In genomic region chr2:70410298-70410885, GRCm38 (mm10) we compare ENCODE assay signal across 13 mouse cellular contexts.
DNase-seq lines count a peak whose midpoint lies in the region; TF ChIP-seq lines count a peak whose summit lies in the region.
"Had no signal": no experiment of that assay in that cellular context is flagged by ENCODE, and none has a peak within 500 bp of the region (broad histone marks: within the 10 kb centered on the region; RNA-seq: fewer than 3 reads in every experiment).

No protein-coding gene starts in this region.

- DNase-seq in gastrocnemius, adult 2 months, result peak; percentile 26
- DNase-seq in gastrocnemius, adult 18-20 months (ENCODE audit: low spot score), result no peak
- DNase-seq in layer of hippocampus, postnatal 10 days (ENCODE audit: low spot score in 2 of 2), result peak; percentile 35 to 53
- no peak for DNase-seq in layer of hippocampus, postnatal 25 days (ENCODE audit: extremely low spot score in 1 of 2, low spot score in 1 of 2)
- peak; percentile 4 for DNase-seq in cerebellum, adult 11 months
- peak; percentile 81 to 84 for DNase-seq in cerebellum, postnatal 14 days
- DNase-seq in frontal cortex, postnatal 14 days (ENCODE audit: low spot score in 2 of 2), result no peak
- DNase-seq: liver; lung, embryonic 14.5 days; midbrain, embryonic 14.5 days; thymus, postnatal 4 days had no signal

- TF ChIP-seq CTCF in gastrocnemius, adult 2 months (IDR thresholded peaks at IDR 0.05), result no peak

- intact Hi-C loops in gastrocnemius, adult 2 months (cut with DNase I), result no loop called here

- H3K4me3 ChIP-seq in gastrocnemius, adult 2 months, result no peak overlapping the region
- H3K4me3 ChIP-seq: intestine, embryonic 15.5 days; layer of hippocampus, adult 2 months had no signal

- H3K27ac ChIP-seq in gastrocnemius, adult 2 months, result no peak overlapping the region
- H3K27ac ChIP-seq: intestine, embryonic 15.5 days; layer of hippocampus, adult 2 months had no signal

Comparison
In these comparisons a context has a peak if more than half of its experiments do, and no peak if none do; other contexts are left out.
1. DNase-seq: peak in gastrocnemius, adult 2 months (single experiment), layer of hippocampus, postnatal 10 days (2 of 2), cerebellum, adult 11 months (single experiment) and cerebellum, postnatal 14 days (2 of 2); none in gastrocnemius, adult 18-20 months (single experiment), layer of hippocampus, postnatal 25 days (0 of 2) and frontal cortex, postnatal 14 days (0 of 2).